Mouse (Mus musculus) CH12.LX (cell line): ENCODE measurements at regions not wholly inside any gene's neighbourhood (a gene's known extent, or its start where the extent isn't known, plus 50 kb on each side); places are given as distances from the start of the nearest gene placed in this dataset.

ENCODE experiments used
- CHD1 ChIP-seq: IDR thresholded peaks from 2 replicates; pipeline ENCODE4 v1.6.1; 2012; ENCODE audit warnings: low read depth, low read length, improper control_type of control experiment, inconsistent platforms
- CTCF ChIP-seq, 2 experiments: IDR thresholded peaks in 1 of 2; conservative IDR thresholded peaks in 1 of 2; 2 replicates each; pipeline ENCODE4 v1.5.1; 2011 to 2012; ENCODE audit warnings: low read depth in 2 of 2, low read length in 2 of 2, improper control_type of control experiment in 1 of 2, inconsistent platforms in 1 of 2, mild to moderate bottlenecking in 1 of 2, moderate library complexity in 1 of 2
- ETS1 ChIP-seq: conservative IDR thresholded peaks from 2 replicates; pipeline ENCODE4 v1.6.1; 2012; ENCODE audit warnings: low read depth, mild to moderate bottlenecking, inconsistent platforms, low read length, improper control_type of control experiment, moderate library complexity
- KAT2A ChIP-seq: IDR thresholded peaks from 2 replicates; pipeline ENCODE4 v1.6.1; 2012; ENCODE audit warnings: low read length, improper control_type of control experiment, inconsistent platforms; ENCODE audit not compliant: insufficient replicate concordance
- MAFK ChIP-seq: IDR thresholded peaks from 2 replicates; pipeline ENCODE4 v1.6.1; 2011; ENCODE audit warnings: low read length, improper control_type of control experiment; ENCODE audit not compliant: insufficient replicate concordance
- MYC ChIP-seq: IDR thresholded peaks from 2 replicates; pipeline ENCODE4 v1.6.1; 2011; ENCODE audit warnings: low read depth, mild to moderate bottlenecking, improper control_type of control experiment, low read length
- POLR2A ChIP-seq: IDR thresholded peaks from 2 replicates; pipeline ENCODE4 v1.6.1; 2011; ENCODE audit warnings: low read depth, mild to moderate bottlenecking, improper control_type of control experiment, low read length
- RAD21 ChIP-seq: IDR thresholded peaks from 2 replicates; pipeline ENCODE4 v1.6.1; 2011; ENCODE audit warnings: low read depth, mild to moderate bottlenecking, low read length, improper control_type of control experiment, moderate library complexity
- TCF12 ChIP-seq: IDR thresholded peaks from 2 replicates; pipeline ENCODE4 v1.6.1; 2014; ENCODE audit warnings: low read depth, mild to moderate bottlenecking, inconsistent platforms, low read length, improper control_type of control experiment
- USF1 ChIP-seq: IDR thresholded peaks from 2 replicates; pipeline ENCODE4 v1.6.1; 2014; ENCODE audit warnings: low read depth, mild to moderate bottlenecking, inconsistent platforms, low read length, improper control_type of control experiment

DNA sequence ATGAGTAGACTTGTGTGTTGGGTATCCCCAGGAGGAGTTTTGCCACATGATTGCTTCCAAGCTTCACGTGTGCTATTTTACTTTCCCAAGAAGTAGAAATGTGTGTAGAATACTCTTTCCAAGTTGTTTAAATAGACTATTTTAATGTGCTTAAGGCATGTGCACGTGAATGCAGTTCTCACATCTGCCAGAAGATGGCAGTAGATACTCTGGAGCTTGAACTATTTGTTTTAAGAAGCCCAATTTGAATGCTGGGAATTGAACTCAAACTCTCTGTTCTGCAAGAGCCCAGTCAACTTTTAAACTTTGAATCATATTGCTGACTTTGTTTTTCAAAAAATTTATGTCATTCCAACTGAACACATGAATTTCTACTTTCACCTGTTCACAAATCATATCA, 431.3 kb upstream of the Reg3g start:
- peak in 1 of 2 experiments; percentile 33; a peak in 3 of 4 replicates for TF ChIP-seq CTCF (conservative IDR thresholded peaks at IDR 0.05 in 1 of 2, IDR thresholded peaks at IDR 0.05 in 1 of 2; ENCODE audit: low read depth in 2 of 2, low read length in 2 of 2)
- no peak for TF ChIP-seq POLR2A
- TF ChIP-seq ETS1: no peak
- TF ChIP-seq MAFK: no peak
- TF ChIP-seq TCF12: no peak
- TF ChIP-seq KAT2A: no peak
- TF ChIP-seq MYC: no peak
- no peak for TF ChIP-seq USF1
- no peak for TF ChIP-seq CHD1
- TF ChIP-seq RAD21: peak; percentile 29
